Mouse (Mus musculus): ENCODE measurements around the gene Smad3.
A peak's percentile ranks its signal among the peaks of the same experiment; 100 is the strongest.

Smad3 gene

GRCm38 (mm10) chr9:63664792-63665646, 92.8 kb downstream of the Smad3 start:
- peak; percentile 54 for DNase-seq (ENCODE audit: low read depth, low spot score)

GRCm38 (mm10) chr9:63664300-63664745, 93.5 kb downstream of the Smad3 start:
- no peak for DNase-seq (ENCODE audit: low read depth, low spot score)

GRCm38 (mm10) chr9:63663222-63663621, 94.6 kb downstream of the Smad3 start:
- DNase-seq (ENCODE audit: low read depth, low spot score): no peak

- no peak for DNase-seq (ENCODE audit: low read depth, low spot score)
These were observed 95.0 kb downstream of the Smad3 start for GRCm38 (mm10) chr9:63662759-63663158.

- DNase-seq (ENCODE audit: low read depth, low spot score): no peak
These were observed 97.1 kb downstream of the Smad3 start for GRCm38 (mm10) chr9:63660691-63661090.

- DNase-seq (ENCODE audit: low read depth, low spot score): no peak
These were observed 97.7 kb downstream of the Smad3 start for GRCm38 (mm10) chr9:63660061-63660460.

GRCm38 (mm10) chr9:63658970-63659371, 98.8 kb downstream of the Smad3 start:
- no peak for DNase-seq (ENCODE audit: low read depth, low spot score)

- DNase-seq (ENCODE audit: low read depth, low spot score): no peak
These were observed 99.4 kb downstream of the Smad3 start for GRCm38 (mm10) chr9:63658436-63658835.

GRCm38 (mm10) chr9:63657167-63657566, 100.6 kb downstream of the Smad3 start:
- peak; percentile 90 for DNase-seq (ENCODE audit: low read depth, low spot score)

GRCm38 (mm10) chr9:63655092-63655491, 102.7 kb downstream of the Smad3 start:
- DNase-seq (ENCODE audit: low read depth, low spot score): peak; percentile 88

- no peak for DNase-seq (ENCODE audit: low read depth, low spot score)
These were observed 103.2 kb downstream of the Smad3 start for GRCm38 (mm10) chr9:63654575-63654974.

- DNase-seq (ENCODE audit: low read depth, low spot score): no peak
These were observed 104.1 kb downstream of the Smad3 start for GRCm38 (mm10) chr9:63653666-63654065.

GRCm38 (mm10) chr9:63651594-63651993, 106.2 kb downstream of the Smad3 start:
- DNase-seq (ENCODE audit: low read depth, low spot score): peak; percentile 76

- DNase-seq (ENCODE audit: low read depth, low spot score): no peak
These were observed 106.9 kb downstream of the Smad3 start for GRCm38 (mm10) chr9:63650905-63651304.

- DNase-seq (ENCODE audit: low read depth, low spot score): peak; percentile 60
These were observed 107.8 kb downstream of the Smad3 start for GRCm38 (mm10) chr9:63649841-63650545.

- no peak for DNase-seq (ENCODE audit: low read depth, low spot score)
These were observed 109.3 kb downstream of the Smad3 start for GRCm38 (mm10) chr9:63648520-63648918.

- DNase-seq (ENCODE audit: low read depth, low spot score): no peak
These were observed 109.9 kb downstream of the Smad3 start for GRCm38 (mm10) chr9:63647581-63648519.

GRCm38 (mm10) chr9:63645084-63645483, 112.7 kb downstream of the Smad3 start:
- no peak for DNase-seq (ENCODE audit: low read depth, low spot score)

GRCm38 (mm10) chr9:63644011-63644410, 113.8 kb downstream of the Smad3 start:
- no peak for DNase-seq (ENCODE audit: low read depth, low spot score)

GRCm38 (mm10) chr9:63641983-63642646, 115.7 kb downstream of the Smad3 start:
- no peak for DNase-seq (ENCODE audit: low read depth, low spot score)

GRCm38 (mm10) chr9:63636113-63636512, 121.7 kb downstream of the Smad3 start:
- DNase-seq (ENCODE audit: low read depth, low spot score): no peak
